Comparison of ENCODE assay signal across 8 mouse cellular contexts in genomic region chr6:92941281-92941731, GRCm38 (mm10). TPM values are rescaled to one million over a fixed set of nuclear protein-coding genes. Genes with fewer than 3 reads are reported as not detected.
DNase-seq lines count a peak whose midpoint lies in the region; ATAC-seq and TF ChIP-seq lines count a peak whose summit lies in the region.

No protein-coding gene starts in this region.

- peak; percentile 77 for ATAC-seq in forebrain, embryonic 11.5 days (replicated peaks; ENCODE audit: low FRiP score)
- peak; percentile 82 for ATAC-seq in heart, embryonic 12.5 days (ENCODE audit: insufficient number of reproducible peaks, low FRiP score)
- peak; percentile 88 for ATAC-seq in kidney, embryonic 16.5 days (ENCODE audit: low FRiP score, low TSS enrichment)
- ATAC-seq in limb, embryonic 13.5 days (ENCODE audit: low FRiP score, low read depth): peak; percentile 82
- peak; percentile 67 for ATAC-seq in midbrain, embryonic 13.5 days
- ATAC-seq in stomach, embryonic 16.5 days (ENCODE audit: insufficient read depth, low FRiP score): peak; percentile 87

- no peak for DNase-seq in spleen, adult 2 months (ENCODE audit: low read depth in 1 of 2, low spot score in 2 of 2)
- no peak for DNase-seq in spleen, postnatal 14 days (ENCODE audit: low spot score in 2 of 2)
- peak; percentile 83 for DNase-seq in forebrain, embryonic 11.5 days (ENCODE audit: low spot score)

- TF ChIP-seq CTCF in spleen, adult 2 months (IDR thresholded peaks at IDR 0.05; ENCODE audit: extremely low read depth, insufficient read depth, insufficient read length, insufficient replicate concordance): no peak

- no peaks in the 10 kb centered on the region for H3K4me1 ChIP-seq in spleen, adult 2 months (ENCODE audit: control insufficient read depth, insufficient read depth, insufficient read length)
- H3K4me1 ChIP-seq in forebrain, embryonic 11.5 days (replicated peaks; ENCODE audit: control insufficient read depth, insufficient read depth, low read length): peaks cover 3% of the 10 kb centered on the region; the same call in 1 of the 2 replicates
- H3K4me1 ChIP-seq in heart, embryonic 12.5 days (replicated peaks): peaks cover 18% of the 10 kb centered on the region
- H3K4me1 ChIP-seq in kidney, embryonic 16.5 days (ENCODE audit: insufficient read depth, low read length): peaks cover 27% of the 10 kb centered on the region
- H3K4me1 ChIP-seq in limb, embryonic 13.5 days: peaks cover 32% of the 10 kb centered on the region
- H3K4me1 ChIP-seq in midbrain, embryonic 13.5 days (replicated peaks): peaks cover 42% of the 10 kb centered on the region
- H3K4me1 ChIP-seq in stomach, embryonic 16.5 days (ENCODE audit: control insufficient read depth, insufficient read depth, low read length): peaks cover 12% of the 10 kb centered on the region

- H3K27ac ChIP-seq in spleen, adult 2 months (ENCODE audit: insufficient read depth, low read length): no peak overlapping the region; the same call in 1 of the 2 replicates
- H3K27ac ChIP-seq in forebrain, embryonic 11.5 days (ENCODE audit: low read depth, low read length): no peak overlapping the region
- peak overlapping the region; percentile 96 for H3K27ac ChIP-seq in heart, embryonic 12.5 days (ENCODE audit: poor library complexity, severe bottlenecking)
- H3K27ac ChIP-seq in kidney, embryonic 16.5 days (ENCODE audit: low read length): peak overlapping the region; percentile 97
- peak overlapping the region; percentile 91 for H3K27ac ChIP-seq in limb, embryonic 13.5 days
- no peak overlapping the region for H3K27ac ChIP-seq in midbrain, embryonic 13.5 days
- peak overlapping the region; percentile 88 for H3K27ac ChIP-seq in stomach, embryonic 16.5 days (ENCODE audit: low read length)

- H3K9me3 ChIP-seq in forebrain, embryonic 11.5 days (ENCODE audit: control insufficient read depth, low read length): no peaks in the 10 kb centered on the region
- no peaks in the 10 kb centered on the region for H3K9me3 ChIP-seq in heart, embryonic 12.5 days (replicated peaks)
- H3K9me3 ChIP-seq in kidney, embryonic 16.5 days (ENCODE audit: low read length): no peaks in the 10 kb centered on the region
- H3K9me3 ChIP-seq in limb, embryonic 13.5 days: no peaks in the 10 kb centered on the region
- no peaks in the 10 kb centered on the region for H3K9me3 ChIP-seq in midbrain, embryonic 13.5 days
- no peaks in the 10 kb centered on the region for H3K9me3 ChIP-seq in stomach, embryonic 16.5 days (replicated peaks; ENCODE audit: control insufficient read depth, low read length)

- peak overlapping the region; percentile 34; the same call in 1 of the 2 replicates for H3K4me3 ChIP-seq in spleen, adult 2 months (ENCODE audit: extremely low read depth, insufficient read depth, insufficient read length)
- peak overlapping the region; percentile 54 for H3K4me3 ChIP-seq in forebrain, embryonic 11.5 days (ENCODE audit: low read depth, low read length)
- peak overlapping the region; percentile 76 for H3K4me3 ChIP-seq in heart, embryonic 12.5 days
- peak overlapping the region; percentile 66 for H3K4me3 ChIP-seq in kidney, embryonic 16.5 days (ENCODE audit: low read length)
- peak overlapping the region; percentile 68 for H3K4me3 ChIP-seq in limb, embryonic 13.5 days
- H3K4me3 ChIP-seq in midbrain, embryonic 13.5 days (replicated peaks): peak overlapping the region; percentile 47
- H3K4me3 ChIP-seq in stomach, embryonic 16.5 days (replicated peaks; ENCODE audit: low read length): peak overlapping the region; percentile 70

- no peak for TF ChIP-seq POLR2A in spleen, adult 2 months (IDR thresholded peaks at IDR 0.05; ENCODE audit: low read depth, low read length)

- no peaks in the 10 kb centered on the region for H3K36me3 ChIP-seq in spleen, adult 2 months (ENCODE audit: control insufficient read depth, insufficient read depth, low read length)
- no peaks in the 10 kb centered on the region for H3K36me3 ChIP-seq in forebrain, embryonic 11.5 days (ENCODE audit: control insufficient read depth, insufficient read depth, low read length)
- peaks cover 9% of the 10 kb centered on the region for H3K36me3 ChIP-seq in heart, embryonic 12.5 days
- H3K36me3 ChIP-seq in kidney, embryonic 16.5 days (ENCODE audit: insufficient read depth, low read length): peaks cover 14% of the 10 kb centered on the region
- H3K36me3 ChIP-seq in limb, embryonic 13.5 days: peaks cover 14% of the 10 kb centered on the region
- no peaks in the 10 kb centered on the region for H3K36me3 ChIP-seq in midbrain, embryonic 13.5 days
- no peaks in the 10 kb centered on the region for H3K36me3 ChIP-seq in stomach, embryonic 16.5 days (ENCODE audit: control insufficient read depth, insufficient read depth, low read length)

- no peak overlapping the region; the same call in 1 of the 2 replicates for H3K9ac ChIP-seq in forebrain, embryonic 11.5 days (ENCODE audit: low read length)
- H3K9ac ChIP-seq in heart, embryonic 12.5 days: peak overlapping the region; percentile 86
- H3K9ac ChIP-seq in kidney, embryonic 16.5 days (replicated peaks; ENCODE audit: low read length): peak overlapping the region; percentile 79
- H3K9ac ChIP-seq in limb, embryonic 13.5 days: peak overlapping the region; percentile 82
- 0 out of 2 replicates have a peak overlapping the region, but pooled peaks have one; percentile 46 for H3K9ac ChIP-seq in midbrain, embryonic 13.5 days (replicated peaks)
- peak overlapping the region; percentile 82 for H3K9ac ChIP-seq in stomach, embryonic 16.5 days (ENCODE audit: low read length)

- WGBS in spleen, adult 2 months: 2% methylated on average over 21 of the region's 21 CpGs
- under 1% methylated on average over 21 of the region's 21 CpGs for WGBS in forebrain, embryonic 11.5 days
- WGBS in heart, embryonic 12.5 days: under 1% methylated on average over 21 of the region's 21 CpGs
- under 1% methylated on average over 21 of the region's 21 CpGs for WGBS in kidney, embryonic 16.5 days
- under 1% methylated on average over 21 of the region's 21 CpGs for WGBS in limb, embryonic 13.5 days
- WGBS in midbrain, embryonic 13.5 days: under 1% methylated on average over 21 of the region's 21 CpGs
- under 1% methylated on average over 21 of the region's 21 CpGs for WGBS in stomach, embryonic 16.5 days

- peaks cover 4% of the 10 kb centered on the region; the same call in 1 of the 2 replicates for H3K27me3 ChIP-seq in spleen, adult 2 months (ENCODE audit: control insufficient read depth, insufficient read depth, low read length)
- H3K27me3 ChIP-seq in forebrain, embryonic 11.5 days (ENCODE audit: control insufficient read depth, insufficient read depth, low read length): peaks cover 8% of the 10 kb centered on the region; the same call in 1 of the 2 replicates
- H3K27me3 ChIP-seq in heart, embryonic 12.5 days (replicated peaks): no peaks in the 10 kb centered on the region
- H3K27me3 ChIP-seq in kidney, embryonic 16.5 days (ENCODE audit: insufficient read depth, low read length): no peaks in the 10 kb centered on the region
- peaks cover 26% of the 10 kb centered on the region for H3K27me3 ChIP-seq in limb, embryonic 13.5 days
- peaks cover 80% of the 10 kb centered on the region for H3K27me3 ChIP-seq in midbrain, embryonic 13.5 days
- peaks cover 6% of the 10 kb centered on the region; the same call in 1 of the 2 replicates for H3K27me3 ChIP-seq in stomach, embryonic 16.5 days (ENCODE audit: control insufficient read depth, insufficient read depth, low read length)

- peak overlapping the region; percentile 89 for H3K4me2 ChIP-seq in forebrain, embryonic 11.5 days (ENCODE audit: low read depth, low read length, severe bottlenecking)
- peak overlapping the region; percentile 95 for H3K4me2 ChIP-seq in heart, embryonic 12.5 days
- peak overlapping the region; percentile 80 for H3K4me2 ChIP-seq in kidney, embryonic 16.5 days (replicated peaks; ENCODE audit: low read depth, low read length)
- peak overlapping the region; percentile 92 for H3K4me2 ChIP-seq in limb, embryonic 13.5 days (replicated peaks)
- peak overlapping the region; percentile 84 for H3K4me2 ChIP-seq in midbrain, embryonic 13.5 days (replicated peaks)
- H3K4me2 ChIP-seq in stomach, embryonic 16.5 days (ENCODE audit: low read depth, low read length): peak overlapping the region; percentile 74

RNA-seq across cellular contexts. Expression of gene Adamts9, which starts 2.0 kb away (rescaled TPM):
- polyA plus RNA-seq in spleen, adult 2 months (2012; rRNA removed): 1.5 and 2.1 TPM in 2 replicates
- polyA plus RNA-seq in forebrain, embryonic 11.5 days (2014; fragmentation: Nextera tagmentation; extraction: Ambion mirVana): 2.3 and 2.8 TPM in 2 replicates
- polyA plus RNA-seq in heart, embryonic 12.5 days (2016; fragmentation: Nextera tagmentation; extraction: Ambion mirVana): 6.4 and 7.0 TPM in 2 replicates
- 12.0 and 13.9 TPM in 2 replicates for polyA plus RNA-seq in kidney, embryonic 16.5 days (2015; fragmentation: Nextera tagmentation; extraction: Ambion mirVana)
- 11.4 and 11.6 TPM in 2 replicates for polyA plus RNA-seq in limb, embryonic 13.5 days (2015; fragmentation: Nextera tagmentation; extraction: Ambion mirVana)
- polyA plus RNA-seq in midbrain, embryonic 13.5 days (2015; fragmentation: Nextera tagmentation; extraction: Ambion mirVana): 0.89 and 1.1 TPM in 2 replicates
- polyA plus RNA-seq in stomach, embryonic 16.5 days (2015; fragmentation: Nextera tagmentation; extraction: Ambion mirVana): 17.6 and 22.8 TPM in 2 replicates

Comparison
In these comparisons a context has a peak if more than half of its experiments do, and no peak if none do; other contexts are left out.
1. H3K27ac ChIP-seq: peak in heart, embryonic 12.5 days (single experiment), kidney, embryonic 16.5 days (single experiment), limb, embryonic 13.5 days (single experiment) and stomach, embryonic 16.5 days (single experiment); none in spleen, adult 2 months (single experiment), forebrain, embryonic 11.5 days (single experiment) and midbrain, embryonic 13.5 days (single experiment).
2. Peak in every context shown above with its lines, with median percentiles within 50 percentile points of each other: H3K4me3 ChIP-seq, ATAC-seq and H3K4me2 ChIP-seq.